Mouse (Mus musculus) right cerebral cortex, postnatal 4 days (tissue): ENCODE results near the gene Bcor.
A peak's percentile ranks its signal among the peaks of the same experiment; 100 is the strongest.

ENCODE experiments used
- DNase-seq: peaks from one replicate; pipeline ENCODE4 v3.0.0-alpha.2; 2022

Bcor gene

GRCm38 (mm10) chrX:12085949-12086348 lies 74.2 kb downstream of the Bcor start:
- no peak for DNase-seq

GRCm38 (mm10) chrX:12085290-12085689 lies 74.9 kb downstream of the Bcor start:
- no peak for DNase-seq

- DNase-seq = no peak
These were observed 75.5 kb downstream of the Bcor start for GRCm38 (mm10) chrX:12084698-12085097.

- DNase-seq = no peak
These were observed 76.5 kb downstream of the Bcor start for GRCm38 (mm10) chrX:12083631-12084030.

- DNase-seq = no peak
These were observed 77.4 kb downstream of the Bcor start for GRCm38 (mm10) chrX:12082736-12083135.

GRCm38 (mm10) chrX:12082184-12082583 lies 78.0 kb downstream of the Bcor start:
- no peak for DNase-seq

- no peak for DNase-seq
These were observed 78.4 kb downstream of the Bcor start for GRCm38 (mm10) chrX:12081741-12082155.

GRCm38 (mm10) chrX:12080904-12081740 lies 79.0 kb downstream of the Bcor start:
- DNase-seq = peak; percentile 40

- peak; percentile 71 for DNase-seq
These were observed 79.9 kb downstream of the Bcor start for GRCm38 (mm10) chrX:12080095-12080903.

- peak; percentile 30 for DNase-seq
These were observed 80.7 kb downstream of the Bcor start for GRCm38 (mm10) chrX:12079309-12080094.

GRCm38 (mm10) chrX:12079059-12079308 lies 81.2 kb downstream of the Bcor start:
- DNase-seq = no peak

GRCm38 (mm10) chrX:12078195-12079058 lies 81.7 kb downstream of the Bcor start:
- peak; percentile 42 for DNase-seq

- DNase-seq = no peak
These were observed 82.6 kb downstream of the Bcor start for GRCm38 (mm10) chrX:12077601-12077980.

- DNase-seq = peak; percentile 46
These were observed 83.2 kb downstream of the Bcor start for GRCm38 (mm10) chrX:12076763-12077600.

- DNase-seq = peak; percentile 22
These were observed 87.4 kb downstream of the Bcor start for GRCm38 (mm10) chrX:12072721-12073120.

- peak; percentile 29 for DNase-seq
These were observed 91.0 kb downstream of the Bcor start for GRCm38 (mm10) chrX:12068978-12069724.

GRCm38 (mm10) chrX:12067851-12068510 lies 92.2 kb downstream of the Bcor start:
- no peak for DNase-seq

- DNase-seq = no peak
These were observed 93.1 kb downstream of the Bcor start for GRCm38 (mm10) chrX:12067031-12067430.

GRCm38 (mm10) chrX:12065782-12066181 lies 94.4 kb downstream of the Bcor start:
- no peak for DNase-seq

- no peak for DNase-seq
These were observed 97.3 kb downstream of the Bcor start for GRCm38 (mm10) chrX:12062932-12063260.
